Mouse (Mus musculus) limb, embryonic 14.5 days (tissue): Measurements from ENCODE around the gene Vmn1r189. TPM values are rescaled to one million over a fixed set of nuclear protein-coding genes. Genes with fewer than 3 reads are reported as not detected.
"Not testable (repeated sequence)": the region's sequence is repeated elsewhere in the genome, so short reads cannot be mapped to it uniquely, and the experiment has no call there.

Source experiments
- ATAC-seq: fragments of 200-750 bp; cut with Nextera tagmentation; 2 replicates; pipeline ENCODE4 v1.8.0; 2017; ENCODE audit warnings: low read depth, moderate number of reproducible peaks, moderate TSS enrichment; ENCODE audit not compliant: low FRiP score
- DNase-seq: peaks from one replicate; pipeline ENCODE4 v3.0.0-alpha.2; 2015; ENCODE audit warnings: low spot score
- H3K27ac ChIP-seq: fragments of 300-500 bp; sonication (generic); replicated peaks from 2 replicates; pipeline ENCODE4 v1.5.1; 2014; ENCODE audit warnings: low read depth, mild to moderate bottlenecking, low read length, moderate library complexity, mixed read lengths
- H3K27me3 ChIP-seq: fragments of 300-500 bp; sonication (generic); 2 replicates; pipeline ENCODE4 v1.6.1; 2014; ENCODE audit warnings: low read length, mixed read lengths; ENCODE audit not compliant: control insufficient read depth, insufficient read depth
- H3K36me3 ChIP-seq: fragments of 300-500 bp; sonication (generic); 2 replicates; pipeline ENCODE4 v1.6.1; 2014; ENCODE audit warnings: mild to moderate bottlenecking, low read length, moderate library complexity, mixed read lengths; ENCODE audit not compliant: control insufficient read depth, insufficient read depth
- H3K4me1 ChIP-seq: fragments of 300-500 bp; sonication (generic); 2 replicates; pipeline ENCODE4 v1.6.1; 2014; ENCODE audit warnings: antibody characterized with exemption, low read length, mixed read lengths; ENCODE audit not compliant: control insufficient read depth, insufficient read depth
- H3K4me2 ChIP-seq: fragments of 300-500 bp; sonication (generic); replicated peaks from 2 replicates; pipeline ENCODE4 v1.6.1; 2014; ENCODE audit warnings: low read depth, mild to moderate bottlenecking, low read length, moderate library complexity; ENCODE audit not compliant: severe bottlenecking
- H3K4me3 ChIP-seq: fragments of 300-500 bp; sonication (generic); replicated peaks from 2 replicates; pipeline ENCODE4 v1.5.1; 2014; ENCODE audit warnings: low read length
- H3K9ac ChIP-seq: fragments of 300-500 bp; sonication (generic); 2 replicates; pipeline ENCODE4 v1.6.1; 2014; ENCODE audit warnings: mild to moderate bottlenecking, low read depth, low read length, moderate library complexity; ENCODE audit not compliant: severe bottlenecking
- H3K9me3 ChIP-seq: fragments of 300-500 bp; sonication (generic); 2 replicates; pipeline ENCODE4 v1.6.1; 2016; ENCODE audit warnings: low read length; ENCODE audit not compliant: control insufficient read depth
- POLR2A ChIP-seq: fragments of 200-500 bp; IDR thresholded peaks from 2 replicates; pipeline ENCODE4 v1.8.0; 2012; ENCODE audit warnings: inconsistent platforms, mild to moderate bottlenecking, moderate library complexity, borderline replicate concordance; ENCODE audit not compliant: insufficient read depth, insufficient read length; ENCODE audit errors: extremely low read depth
- WGBS: fragments of 180-500 bp; shearing (Covaris S2); extraction: QIAGEN DNeasy Blood & Tissue Kit; methylation state at CpG from one replicate; pipeline ENCODE4 v1.1.7; 2014; 5-methylcytosine and 5-hydroxymethylcytosine counted together
- polyA plus RNA-seq, 2 experiments: library from polyadenylated mRNA; depleted of rRNA in 1 of 2; stranded (reverse) in 1 of 2; unstranded in 1 of 2; fragments of >200 nt; fragmentation: Nextera tagmentation in 1 of 2; extraction: Ambion mirVana in 1 of 2; gene quantifications; 2 replicates each; pipeline versions ENCODE4 v1.2.1 to v1.2.3; 2012 to 2014

The Vmn1r189 gene
- polyA plus RNA-seq (2012; rRNA removed) (not detected in 2 replicates), polyA plus RNA-seq (2014; fragmentation: Nextera tagmentation; extraction: Ambion mirVana) (not detected in 2 replicates)

DNA sequence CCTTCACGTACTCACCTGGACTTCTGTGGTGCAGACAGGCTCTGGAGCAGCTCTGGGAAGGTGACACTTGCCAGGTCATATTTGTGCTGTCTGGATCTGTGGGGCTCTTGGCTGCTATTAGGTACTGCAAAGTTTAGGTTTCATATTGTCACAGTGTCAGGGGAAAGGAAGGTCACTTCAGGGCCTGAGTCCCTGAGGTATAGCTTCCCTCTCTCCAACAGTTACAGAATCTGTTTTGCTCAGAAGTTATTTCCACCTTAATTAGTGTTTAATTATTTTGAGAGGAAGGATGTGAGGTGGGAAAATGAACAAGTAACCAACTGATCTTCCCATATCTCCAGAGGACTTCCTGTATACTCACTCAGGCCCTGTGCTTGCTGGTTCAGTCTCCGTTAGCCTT lies at the start of gene Vmn1r189:
Gene Vmn1r189 (minus strand): TSS at position 101 of the 400 bp plus-strand sequence.
- not testable (repeated sequence) for H3K4me3 ChIP-seq, H3K9ac ChIP-seq, H3K9me3 ChIP-seq, DNase-seq, H3K4me2 ChIP-seq, H3K27ac ChIP-seq, H3K4me1 ChIP-seq, H3K27me3 ChIP-seq, H3K36me3 ChIP-seq, ATAC-seq
- 86% methylated on average over 1 of the region's 2 CpGs for WGBS

DNA sequence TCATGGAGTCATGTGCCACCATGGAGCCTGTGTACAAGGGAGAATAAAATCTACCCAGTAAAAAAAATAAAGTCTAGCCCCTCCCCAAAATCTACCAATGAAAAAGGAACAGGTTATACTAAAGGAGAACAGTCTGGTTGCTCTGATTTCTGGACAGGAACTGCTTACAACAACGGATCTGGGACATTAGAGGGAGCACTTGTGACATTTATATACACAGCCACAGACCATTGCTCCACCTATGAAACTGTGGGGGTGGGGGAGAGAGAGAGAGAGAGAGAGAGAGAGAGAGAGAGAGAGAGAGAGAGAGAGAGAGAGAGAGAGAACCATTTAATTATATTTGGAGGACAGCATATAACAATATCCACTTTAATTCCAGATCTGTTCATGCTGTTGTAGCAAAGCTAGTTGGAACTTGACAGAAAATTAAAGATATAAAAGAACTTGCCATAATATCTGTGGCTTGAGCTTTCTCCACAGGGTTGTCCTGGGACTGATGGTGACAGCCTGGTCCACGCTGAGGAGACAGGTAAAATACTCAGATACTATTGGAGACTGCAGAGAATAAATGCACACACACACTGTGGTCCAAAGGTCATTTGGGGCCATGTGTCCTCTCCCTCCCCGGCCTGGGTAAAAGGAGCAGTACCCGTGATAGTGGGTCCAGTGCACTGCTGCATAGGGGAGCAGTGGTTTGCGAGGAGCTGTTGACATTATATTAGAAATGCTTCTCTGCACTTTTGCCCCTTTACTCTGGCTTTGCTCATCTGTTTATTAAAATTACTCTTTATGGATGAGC lies 31.1 kb upstream of the Vmn1r189 start:
- H3K27me3 ChIP-seq, H3K4me3 ChIP-seq, H3K4me1 ChIP-seq, DNase-seq, H3K9ac ChIP-seq, H3K9me3 ChIP-seq, H3K27ac ChIP-seq, H3K36me3 ChIP-seq, ATAC-seq, H3K4me2 ChIP-seq: not testable (repeated sequence)
- WGBS = 71% methylated on average over 5 of the region's 5 CpGs

DNA sequence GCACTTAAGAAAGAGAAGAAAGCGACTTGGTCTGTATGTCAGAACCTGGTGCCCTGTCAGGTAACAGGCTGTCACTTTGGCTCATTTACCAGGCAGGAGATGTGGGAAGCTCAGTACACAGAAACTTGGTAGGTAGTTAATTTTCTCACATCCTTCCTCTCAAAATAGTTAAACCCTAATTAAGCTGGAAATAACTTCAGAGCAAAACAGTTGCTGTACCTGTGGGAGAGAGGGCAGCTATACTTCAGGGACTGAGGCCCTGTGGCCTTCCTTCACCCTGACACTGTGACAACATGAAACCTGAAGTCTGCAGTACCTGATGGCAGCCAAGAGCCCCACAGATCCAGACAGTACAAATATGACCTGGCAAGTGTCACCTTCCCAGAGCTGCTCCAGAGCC lies 21.5 kb downstream of the Vmn1r189 start, which contains the start of gene Vmn1r188:
Gene Vmn1r188 (plus strand): TSS at position 301 of the 400 bp plus-strand sequence.
- not testable (repeated sequence) for H3K27ac ChIP-seq, H3K27me3 ChIP-seq, H3K36me3 ChIP-seq, DNase-seq, H3K9ac ChIP-seq, H3K4me3 ChIP-seq, ATAC-seq, H3K9me3 ChIP-seq, H3K4me1 ChIP-seq, H3K4me2 ChIP-seq
- WGBS = 63% methylated on average over 1 of the region's 1 CpGs

DNA sequence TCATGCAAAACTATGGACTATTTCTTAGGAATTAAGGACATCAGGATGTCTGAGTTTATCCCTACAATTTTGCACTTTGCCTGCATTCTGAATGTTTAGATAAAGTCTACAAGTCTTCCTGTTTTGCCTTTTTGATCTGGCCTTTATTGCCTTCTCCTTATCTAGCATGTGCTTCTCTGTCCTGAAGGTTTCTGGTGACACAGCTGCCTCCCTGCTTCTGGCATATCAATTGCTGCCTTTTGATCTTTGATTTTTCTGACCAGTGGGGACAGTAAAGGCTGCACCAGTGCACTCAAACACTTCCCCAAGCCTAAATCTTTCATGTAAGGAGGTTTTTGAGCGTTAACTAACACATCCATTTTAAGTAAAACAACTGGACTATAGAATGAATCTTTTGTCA lies 42.2 kb downstream of the Vmn1r189 start:
- Histone ChIP-seq H3K4me3 (no peak overlapping the region), H3K27ac (no peak overlapping the region), H3K4me1 (no peaks in the 10 kb centered on the region), H3K9me3 (0 out of 2 replicates have a peak, but pooled peaks cover 3% of the 10 kb centered on the region), H3K36me3 (no peaks in the 10 kb centered on the region), H3K4me2 (no peak overlapping the region), H3K9ac (no peak overlapping the region), H3K27me3 (no peaks in the 10 kb centered on the region)
- DNase-seq = no peak
- 57% methylated on average over 1 of the region's 1 CpGs for WGBS
- TF ChIP-seq POLR2A = no peak
- ATAC-seq = no peak

DNA sequence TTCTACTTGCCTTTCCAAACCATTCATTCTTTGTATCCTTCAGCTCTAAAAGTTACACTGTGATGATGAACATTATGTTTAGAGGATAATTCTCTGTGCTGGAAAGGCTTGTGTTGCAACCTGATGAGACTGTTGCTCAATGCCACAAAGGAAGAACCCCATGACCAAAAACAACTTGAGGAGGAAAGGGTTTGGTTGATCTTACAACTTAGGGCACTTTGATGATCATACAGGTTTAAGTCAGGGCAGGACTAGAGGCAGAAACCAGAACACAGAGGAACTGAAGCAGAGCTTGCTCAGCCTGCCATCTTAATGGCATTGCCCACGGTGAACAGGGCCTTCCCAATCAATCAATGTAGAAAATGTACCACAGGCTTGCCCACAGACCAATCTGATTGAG lies 44.2 kb downstream of the Vmn1r189 start:
- H3K4me2 ChIP-seq = no peak overlapping the region
- 84% methylated on average over 1 of the region's 1 CpGs for WGBS
- DNase-seq (no peak), ATAC-seq (no peak)
- no peak overlapping the region for H3K9ac ChIP-seq
- 0 out of 2 replicates have a peak, but pooled peaks cover 2% of the 10 kb centered on the region for H3K9me3 ChIP-seq
- H3K4me1 ChIP-seq = no peaks in the 10 kb centered on the region
- no peak overlapping the region for H3K27ac ChIP-seq
- H3K36me3 ChIP-seq = no peaks in the 10 kb centered on the region
- TF ChIP-seq POLR2A = no peak
- no peaks in the 10 kb centered on the region for H3K27me3 ChIP-seq
- no peak overlapping the region for H3K4me3 ChIP-seq
